20 mouse cellular contexts compared by ENCODE assay signal in genomic region chr11:51468737-51469136, GRCm38 (mm10).
DNase-seq lines count a peak whose midpoint lies in the region; ATAC-seq lines count a peak whose summit lies in the region.
"Had no signal": no experiment of that assay in that cellular context is flagged by ENCODE, and none has a peak within 500 bp of the region (broad histone marks: within the 10 kb centered on the region; RNA-seq: fewer than 3 reads in every experiment).

No protein-coding gene starts in this region.

- no peaks in the 10 kb centered on the region for H3K36me3 ChIP-seq in heart, embryonic 11.5 days (ENCODE audit: control insufficient read depth, insufficient read depth, low read length)
- no peaks in the 10 kb centered on the region for H3K36me3 ChIP-seq in kidney, embryonic 15.5 days
- no peaks in the 10 kb centered on the region for H3K36me3 ChIP-seq in midbrain, embryonic 10.5 days
- no peaks in the 10 kb centered on the region for H3K36me3 ChIP-seq in midbrain, embryonic 16.5 days (ENCODE audit: control insufficient read depth, insufficient read depth, low read length)
- no peaks in the 10 kb centered on the region for H3K36me3 ChIP-seq in limb, embryonic 15.5 days
- H3K36me3 ChIP-seq: forebrain, embryonic 12.5 days; liver, embryonic 12.5 days; midbrain, embryonic 13.5 days; neural tube, embryonic 15.5 days had no signal

- no peaks in the 10 kb centered on the region for H3K9me3 ChIP-seq in heart, embryonic 11.5 days (replicated peaks; ENCODE audit: control insufficient read depth, low read length)
- H3K9me3 ChIP-seq in kidney, embryonic 15.5 days (replicated peaks), result no peaks in the 10 kb centered on the region
- H3K9me3 ChIP-seq in midbrain, embryonic 10.5 days (replicated peaks), result no peaks in the 10 kb centered on the region
- H3K9me3 ChIP-seq in midbrain, embryonic 16.5 days (replicated peaks; ENCODE audit: control insufficient read depth, low read length, poor library complexity, severe bottlenecking), result no peaks in the 10 kb centered on the region
- H3K9me3 ChIP-seq in limb, embryonic 15.5 days, result no peaks in the 10 kb centered on the region
- H3K9me3 ChIP-seq: forebrain, embryonic 12.5 days; liver, embryonic 12.5 days; midbrain, embryonic 13.5 days; neural tube, embryonic 15.5 days had no signal

- H3K4me1 ChIP-seq in heart, embryonic 11.5 days (ENCODE audit: control insufficient read depth, insufficient read depth, low read length), result peaks cover 30% of the 10 kb centered on the region
- H3K4me1 ChIP-seq in kidney, embryonic 15.5 days, result peaks cover 47% of the 10 kb centered on the region
- peaks cover 38% of the 10 kb centered on the region for H3K4me1 ChIP-seq in midbrain, embryonic 10.5 days
- H3K4me1 ChIP-seq in midbrain, embryonic 16.5 days (ENCODE audit: control insufficient read depth, insufficient read depth, low read length), result peaks cover 7% of the 10 kb centered on the region
- peaks cover 32% of the 10 kb centered on the region for H3K4me1 ChIP-seq in limb, embryonic 15.5 days

- no peak for DNase-seq in heart, adult 18-20 months
- DNase-seq in kidney, postnatal 14 days, result no peak
- DNase-seq in midbrain, embryonic 10.5 days (ENCODE audit: low spot score), result no peak
- no peak for DNase-seq in left cerebral cortex, postnatal 36 days (ENCODE audit: low spot score in 2 of 2)
- DNase-seq: adrenal gland, adult 8-10 months; cerebellum, postnatal 14 days; heart, postnatal 36 days; kidney, postnatal 25 days; layer of hippocampus, adult 9-11 months; right cerebral cortex, postnatal 25 days; thymus, postnatal 14 days had no signal

- intact Hi-C loops in left cerebral cortex, postnatal 36 days (cut with DNase I), result no loop called here

- no peak overlapping the region for H3K4me3 ChIP-seq in heart, embryonic 11.5 days (ENCODE audit: low read depth, low read length)
- no peak overlapping the region for H3K4me3 ChIP-seq in kidney, embryonic 15.5 days (replicated peaks)
- H3K4me3 ChIP-seq in midbrain, embryonic 10.5 days, result no peak overlapping the region
- no peak overlapping the region for H3K4me3 ChIP-seq in midbrain, embryonic 16.5 days (ENCODE audit: low read depth, low read length)
- H3K4me3 ChIP-seq in limb, embryonic 15.5 days, result no peak overlapping the region
- H3K4me3 ChIP-seq: forebrain, embryonic 12.5 days; liver, embryonic 12.5 days; midbrain, embryonic 13.5 days; myocyte; neural tube, embryonic 15.5 days had no signal

- 0 out of 2 replicates have a peak overlapping the region, but pooled peaks have one; percentile 16 for H3K9ac ChIP-seq in heart, embryonic 11.5 days (ENCODE audit: low read depth, low read length)
- no peak overlapping the region for H3K9ac ChIP-seq in kidney, embryonic 15.5 days
- no peak overlapping the region for H3K9ac ChIP-seq in midbrain, embryonic 16.5 days (ENCODE audit: low read depth, low read length)
- H3K9ac ChIP-seq in limb, embryonic 15.5 days, result no peak overlapping the region
- H3K9ac ChIP-seq: forebrain, embryonic 12.5 days; liver, embryonic 12.5 days; midbrain, embryonic 13.5 days; neural tube, embryonic 15.5 days had no signal

- H3K4me2 ChIP-seq in heart, embryonic 11.5 days, result peak overlapping the region; percentile 35
- H3K4me2 ChIP-seq in kidney, embryonic 15.5 days, result no peak overlapping the region
- H3K4me2 ChIP-seq in midbrain, embryonic 16.5 days (ENCODE audit: low read length), result no peak overlapping the region
- no peak overlapping the region; the same call in 1 of the 2 replicates for H3K4me2 ChIP-seq in limb, embryonic 15.5 days
- H3K4me2 ChIP-seq: forebrain, embryonic 12.5 days; liver, embryonic 12.5 days; midbrain, embryonic 13.5 days; neural tube, embryonic 15.5 days had no signal

- 34% methylated on average over 6 of the region's 6 CpGs for WGBS in heart, embryonic 11.5 days (ENCODE audit: insufficient replicate concordance)
- 29% methylated on average over 6 of the region's 6 CpGs for WGBS in kidney, embryonic 15.5 days
- 79% methylated on average over 6 of the region's 6 CpGs for WGBS in midbrain, embryonic 10.5 days
- 83% methylated on average over 6 of the region's 6 CpGs for WGBS in midbrain, embryonic 16.5 days
- 41% methylated on average over 6 of the region's 6 CpGs for WGBS in limb, embryonic 15.5 days

- ATAC-seq in heart, embryonic 11.5 days (replicated peaks; ENCODE audit: insufficient number of reproducible peaks, low FRiP score, low TSS enrichment), result no peak
- ATAC-seq in kidney, embryonic 15.5 days (replicated peaks; ENCODE audit: low FRiP score), result no peak
- ATAC-seq in midbrain, embryonic 16.5 days, result no peak
- ATAC-seq in limb, embryonic 15.5 days (ENCODE audit: insufficient number of reproducible peaks, low FRiP score, low TSS enrichment, low read depth), result no peak
- ATAC-seq: liver, embryonic 12.5 days; midbrain, embryonic 13.5 days had no signal

- H3K27me3 ChIP-seq in heart, embryonic 11.5 days (ENCODE audit: control insufficient read depth, insufficient read depth, low read length), result peaks cover 42% of the 10 kb centered on the region
- H3K27me3 ChIP-seq in kidney, embryonic 15.5 days, result peaks cover 33% of the 10 kb centered on the region
- no peaks in the 10 kb centered on the region for H3K27me3 ChIP-seq in midbrain, embryonic 10.5 days (ENCODE audit: low read depth, poor library complexity, severe bottlenecking)
- no peaks in the 10 kb centered on the region for H3K27me3 ChIP-seq in midbrain, embryonic 16.5 days (ENCODE audit: control insufficient read depth, insufficient read depth, low read depth, low read length)
- H3K27me3 ChIP-seq in limb, embryonic 15.5 days, result no peaks in the 10 kb centered on the region
- H3K27me3 ChIP-seq: forebrain, embryonic 12.5 days; midbrain, embryonic 13.5 days; neural tube, embryonic 15.5 days had no signal

- no peak overlapping the region for H3K27ac ChIP-seq in heart, embryonic 11.5 days (ENCODE audit: low read depth, low read length)
- peak overlapping the region; percentile 41; the same call in 1 of the 2 replicates for H3K27ac ChIP-seq in kidney, embryonic 15.5 days
- H3K27ac ChIP-seq in midbrain, embryonic 10.5 days (replicated peaks), result peak overlapping the region; percentile 39; the same call in 1 of the 2 replicates
- no peak overlapping the region for H3K27ac ChIP-seq in midbrain, embryonic 16.5 days (ENCODE audit: low read length)
- H3K27ac ChIP-seq in limb, embryonic 15.5 days, result 0 out of 2 replicates have a peak overlapping the region, but pooled peaks have one; percentile 34
- H3K27ac ChIP-seq: forebrain, embryonic 12.5 days; liver, embryonic 12.5 days; midbrain, embryonic 13.5 days; neural tube, embryonic 15.5 days had no signal

Comparison
In these comparisons a context has a peak if more than half of its experiments do, and no peak if none do; other contexts are left out.
1. H3K27ac ChIP-seq: peak in kidney, embryonic 15.5 days (single experiment), midbrain, embryonic 10.5 days (single experiment) and limb, embryonic 15.5 days (single experiment); none in heart, embryonic 11.5 days (single experiment) and midbrain, embryonic 16.5 days (single experiment).